Mouse (Mus musculus): Measurements from ENCODE around the gene Kcnk12.

Kcnk12 gene

GRCm38 (mm10) chr17:87698996-87699765 is 98.6 kb downstream of the Kcnk12 start:
- no peak for DNase-seq (ENCODE audit: low spot score in 2 of 2)

- DNase-seq (ENCODE audit: low spot score in 2 of 2) = no peak
Observed at GRCm38 (mm10) chr17:87696814-87697213, 101.0 kb downstream of the Kcnk12 start.

- DNase-seq (ENCODE audit: low spot score in 2 of 2) = no peak
Observed at GRCm38 (mm10) chr17:87695874-87696465, 101.8 kb downstream of the Kcnk12 start.
